Mouse (Mus musculus): ENCODE data around the gene Ddit4. TPM values are rescaled to one million over a fixed set of nuclear protein-coding genes. Genes with fewer than 3 reads are reported as not detected.
A peak's percentile ranks its signal among the peaks of the same experiment; 100 is the strongest.

Gene Ddit4
- polyA plus RNA-seq, 1 experiment: 48.3 TPM

DNA sequence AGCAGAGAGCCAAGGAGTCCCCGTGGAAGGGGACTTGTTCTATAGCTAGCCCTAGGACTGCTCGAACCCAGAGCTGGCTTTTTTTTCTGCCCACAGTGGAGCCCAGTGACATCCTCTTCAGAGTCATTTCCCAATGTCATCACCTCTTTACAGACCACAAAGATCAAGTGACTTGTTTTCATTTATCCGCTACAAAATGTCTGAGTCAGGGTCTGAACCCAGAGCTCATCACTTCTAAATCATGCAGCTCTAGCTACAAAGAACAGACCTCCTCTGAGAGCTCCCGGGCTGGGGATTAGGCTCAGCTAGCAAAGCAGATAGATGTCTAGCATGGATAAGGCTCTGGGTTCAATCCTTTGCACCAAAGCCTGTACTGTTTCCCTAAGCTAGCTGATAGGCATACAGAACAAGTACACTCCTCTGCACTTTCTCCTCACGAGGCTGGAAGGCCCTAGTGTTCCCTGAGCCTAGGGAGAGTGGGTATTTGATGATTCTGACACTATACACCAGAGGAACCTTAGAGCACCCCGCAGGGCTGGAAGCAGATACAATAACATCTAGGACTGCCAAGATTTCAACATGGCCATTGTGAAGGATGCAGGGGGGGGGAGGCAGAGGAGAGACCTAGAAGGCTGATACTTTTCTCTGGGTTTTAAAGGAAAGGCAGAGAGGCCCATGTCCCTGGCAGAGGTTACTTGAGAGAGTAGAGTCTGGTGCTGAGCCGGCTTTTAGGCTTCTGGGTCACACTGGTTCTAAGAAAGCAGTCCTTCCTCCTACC is 4.1 kb downstream of the Ddit4 start:
- H3K4me3 ChIP-seq (replicated peaks; ENCODE audit: insufficient read depth, low read depth, low read length): no peak overlapping the region
- no peaks in the 10 kb centered on the region for H3K27me3 ChIP-seq (ENCODE audit: control insufficient read depth, insufficient read depth, low read length)
- peaks cover 18% of the 10 kb centered on the region for H3K4me1 ChIP-seq (ENCODE audit: control insufficient read depth, insufficient read depth, low read length)
- no peak for DNase-seq
- WGBS: 54% methylated on average over 7 of the region's 7 CpGs
- H3K27ac ChIP-seq (ENCODE audit: insufficient read depth, low read length): no peak overlapping the region
- TF ChIP-seq CTCF (IDR thresholded peaks at IDR 0.05; ENCODE audit: borderline replicate concordance, insufficient read depth, low read depth, low read length) (no peak), POLR2A (IDR thresholded peaks at IDR 0.05; ENCODE audit: borderline replicate concordance, insufficient read depth, low read length) (no peak)

DNA sequence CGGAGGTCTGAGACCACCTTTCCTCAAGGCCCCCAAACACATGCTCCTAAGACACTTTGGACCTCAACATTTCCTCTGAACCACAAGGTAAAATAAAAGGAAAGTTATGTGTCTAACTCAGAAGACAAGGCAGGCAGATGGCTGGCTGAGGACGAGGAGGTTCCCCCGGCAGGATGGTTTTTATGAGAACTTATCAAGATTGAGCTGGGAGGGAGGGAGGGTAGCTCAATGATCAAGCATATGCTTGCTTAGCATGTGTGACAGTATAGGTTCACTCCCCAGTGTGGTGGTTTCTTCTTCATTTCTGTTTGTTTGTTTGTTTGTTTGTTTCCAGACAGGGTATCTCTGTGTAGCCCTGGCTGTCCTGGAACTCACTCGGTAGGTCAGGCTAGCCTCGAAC is 5.3 kb downstream of the Ddit4 start:
- 91% methylated on average over 5 of the region's 5 CpGs for WGBS
- TF ChIP-seq POLR2A (IDR thresholded peaks at IDR 0.05; ENCODE audit: borderline replicate concordance, insufficient read depth, low read length) (no peak), CTCF (IDR thresholded peaks at IDR 0.05; ENCODE audit: borderline replicate concordance, insufficient read depth, low read depth, low read length) (no peak)
- peaks cover 25% of the 10 kb centered on the region for H3K4me1 ChIP-seq (ENCODE audit: control insufficient read depth, insufficient read depth, low read length)
- H3K27me3 ChIP-seq (ENCODE audit: control insufficient read depth, insufficient read depth, low read length): no peaks in the 10 kb centered on the region
- no peak overlapping the region for H3K27ac ChIP-seq (ENCODE audit: insufficient read depth, low read length)
- no peak for DNase-seq
- no peak overlapping the region for H3K4me3 ChIP-seq (replicated peaks; ENCODE audit: insufficient read depth, low read depth, low read length)

DNA sequence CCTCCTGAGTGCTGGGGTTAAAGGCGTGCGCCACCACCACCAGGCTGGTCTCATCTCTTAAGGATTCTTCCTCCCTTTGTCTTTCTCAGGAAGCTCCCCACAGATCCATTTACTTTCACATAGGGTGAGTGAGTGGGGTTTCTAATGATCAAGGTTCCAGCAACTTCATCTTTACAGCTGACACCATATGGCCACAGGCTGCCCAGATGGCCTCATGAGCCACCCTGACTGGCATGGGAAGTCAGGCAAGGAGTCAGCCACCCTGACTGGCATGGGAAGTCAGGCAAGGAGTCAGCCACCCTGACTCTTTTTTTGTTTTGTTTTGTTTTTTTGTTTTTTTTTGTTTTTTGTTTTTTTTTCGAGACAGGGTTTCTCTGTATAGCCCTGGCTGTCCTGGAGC is 6.2 kb downstream of the Ddit4 start:
- 64% methylated on average over 3 of the region's 3 CpGs for WGBS
- H3K27ac ChIP-seq (ENCODE audit: insufficient read depth, low read length): no peak overlapping the region
- H3K27me3 ChIP-seq (ENCODE audit: control insufficient read depth, insufficient read depth, low read length): no peaks in the 10 kb centered on the region
- DNase-seq: peak in 1 of 2 experiments; percentile 66
- H3K4me3 ChIP-seq (replicated peaks; ENCODE audit: insufficient read depth, low read depth, low read length): no peak overlapping the region
- H3K4me1 ChIP-seq (ENCODE audit: control insufficient read depth, insufficient read depth, low read length): peaks cover 25% of the 10 kb centered on the region
- TF ChIP-seq CTCF (IDR thresholded peaks at IDR 0.05; ENCODE audit: borderline replicate concordance, insufficient read depth, low read depth, low read length): no peak
- TF ChIP-seq POLR2A (IDR thresholded peaks at IDR 0.05; ENCODE audit: borderline replicate concordance, insufficient read depth, low read length): no peak

DNA sequence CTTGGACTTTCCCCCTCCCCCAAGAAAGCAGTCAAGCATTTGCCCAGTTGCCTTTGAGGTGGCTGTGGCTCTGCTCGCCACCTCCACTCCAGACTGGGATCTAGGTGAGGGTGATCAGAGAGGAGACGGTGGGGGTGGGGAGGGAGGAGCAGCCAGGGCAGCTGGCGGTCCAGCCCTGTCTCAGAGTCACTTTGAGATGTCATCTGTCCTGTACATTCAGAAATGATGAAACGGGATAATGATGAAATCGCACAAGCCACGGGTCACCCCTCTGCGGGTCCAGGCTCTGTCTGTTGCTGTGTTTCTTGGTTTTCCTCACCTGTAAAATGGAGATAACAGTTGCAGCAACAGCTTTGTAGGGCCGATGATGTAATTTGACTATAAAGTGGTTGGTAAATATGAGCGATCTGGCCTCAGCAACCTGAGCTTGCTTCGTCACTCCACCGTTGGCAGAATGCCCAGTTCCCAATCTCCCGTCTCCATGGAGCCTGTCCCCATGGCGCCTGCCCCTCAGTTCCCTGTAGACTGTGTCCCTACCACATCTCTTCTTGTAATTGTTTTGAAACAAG is 8.1 kb downstream of the Ddit4 start:
- no peaks in the 10 kb centered on the region for H3K27me3 ChIP-seq (ENCODE audit: control insufficient read depth, insufficient read depth, low read length)
- 11% methylated on average over 13 of the region's 13 CpGs for WGBS
- TF ChIP-seq CTCF (IDR thresholded peaks at IDR 0.05; ENCODE audit: borderline replicate concordance, insufficient read depth, low read depth, low read length): no peak
- TF ChIP-seq POLR2A (IDR thresholded peaks at IDR 0.05; ENCODE audit: borderline replicate concordance, insufficient read depth, low read length): no peak
- H3K4me3 ChIP-seq (replicated peaks; ENCODE audit: insufficient read depth, low read depth, low read length): peak overlapping the region; percentile 46
- peak; percentile 71 for DNase-seq
- peaks cover 19% of the 10 kb centered on the region; the same call in 1 of the 2 replicates for H3K4me1 ChIP-seq (ENCODE audit: control insufficient read depth, insufficient read depth, low read length)
- peak overlapping the region; percentile 85 for H3K27ac ChIP-seq (ENCODE audit: insufficient read depth, low read length)

DNA sequence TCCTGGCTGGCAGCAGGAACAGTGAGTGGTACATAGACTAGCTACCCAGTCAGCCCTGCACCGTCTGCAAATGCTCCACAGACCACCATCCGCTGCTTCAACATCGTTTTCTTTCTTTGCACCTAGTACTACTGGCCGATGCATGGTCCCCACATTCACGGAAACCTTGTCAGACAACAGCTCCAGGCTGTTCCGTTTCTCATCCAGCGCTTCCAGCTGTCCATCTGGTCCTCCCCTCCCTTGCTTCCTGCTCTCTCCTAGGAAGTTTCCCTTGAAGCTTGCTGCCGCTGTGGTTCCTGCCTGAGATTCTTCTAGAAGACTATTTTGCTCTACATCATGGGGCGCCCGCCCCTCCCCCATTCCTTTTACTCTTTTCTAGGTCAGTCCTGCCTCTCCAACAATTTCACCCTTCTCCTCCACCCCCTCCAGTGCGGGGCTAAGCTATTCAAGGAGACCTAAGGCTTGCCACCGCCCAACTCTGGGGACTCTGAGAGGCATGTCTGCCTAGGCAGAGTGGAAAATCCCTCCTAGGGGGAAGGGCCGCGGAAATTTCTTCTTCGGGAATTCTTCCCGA is 8.7 kb downstream of the Ddit4 start:
- TF ChIP-seq POLR2A (IDR thresholded peaks at IDR 0.05; ENCODE audit: borderline replicate concordance, insufficient read depth, low read length): no peak
- no peak for TF ChIP-seq CTCF (IDR thresholded peaks at IDR 0.05; ENCODE audit: borderline replicate concordance, insufficient read depth, low read depth, low read length)
- H3K4me1 ChIP-seq (ENCODE audit: control insufficient read depth, insufficient read depth, low read length): peaks cover 19% of the 10 kb centered on the region; the same call in 1 of the 2 replicates
- H3K27ac ChIP-seq (ENCODE audit: insufficient read depth, low read length): peak overlapping the region; percentile 85
- WGBS: under 1% methylated on average over 16 of the region's 16 CpGs
- peak overlapping the region; percentile 46 for H3K4me3 ChIP-seq (replicated peaks; ENCODE audit: insufficient read depth, low read depth, low read length)
- H3K27me3 ChIP-seq (ENCODE audit: control insufficient read depth, insufficient read depth, low read length): no peaks in the 10 kb centered on the region
- peak; percentile 70 to 76 for DNase-seq

DNA sequence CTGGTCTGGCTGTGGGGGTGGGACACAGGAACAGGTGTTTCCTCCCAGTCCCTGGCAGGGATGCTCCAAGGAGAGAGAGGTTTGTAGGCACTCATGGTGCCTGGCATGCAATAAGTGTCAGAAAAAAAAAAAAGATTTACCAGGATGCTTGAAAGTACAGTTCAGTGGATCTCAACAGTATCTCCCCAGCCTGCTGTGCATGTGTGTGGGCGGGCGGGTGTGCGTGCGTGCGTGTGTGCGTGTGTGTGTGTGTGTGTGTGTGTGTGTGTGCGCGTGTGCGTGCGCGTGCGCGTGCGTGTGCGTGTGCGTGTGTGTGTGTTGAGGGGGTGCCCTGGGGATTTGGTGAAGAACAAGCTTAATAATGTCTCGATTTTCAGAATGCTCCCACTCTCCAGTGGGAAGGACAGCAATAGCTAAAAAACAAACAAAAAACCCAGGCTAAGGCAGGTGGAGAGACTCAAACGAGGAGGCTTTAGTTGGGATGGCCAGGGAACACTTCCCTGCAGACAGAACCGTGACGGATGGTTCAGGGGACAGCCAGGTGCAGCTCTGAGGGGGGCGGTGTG is 9.3 kb downstream of the Ddit4 start:
- Histone ChIP-seq H3K27me3 (ENCODE audit: control insufficient read depth, insufficient read depth, low read length) (no peaks in the 10 kb centered on the region), H3K4me1 (ENCODE audit: control insufficient read depth, insufficient read depth, low read length) (peaks cover 19% of the 10 kb centered on the region; the same call in 1 of the 2 replicates), H3K27ac (ENCODE audit: insufficient read depth, low read length) (peak overlapping the region; percentile 85), H3K4me3 (replicated peaks; ENCODE audit: insufficient read depth, low read depth, low read length) (peak overlapping the region; percentile 46)
- 22% methylated on average over 21 of the region's 21 CpGs for WGBS
- peak; percentile 39; the same call in 1 of the 2 replicates for TF ChIP-seq POLR2A (IDR thresholded peaks at IDR 0.05; ENCODE audit: borderline replicate concordance, insufficient read depth, low read length)
- no peak for TF ChIP-seq CTCF (IDR thresholded peaks at IDR 0.05; ENCODE audit: borderline replicate concordance, insufficient read depth, low read depth, low read length)
- peak; percentile 62 to 74 for DNase-seq

DNA sequence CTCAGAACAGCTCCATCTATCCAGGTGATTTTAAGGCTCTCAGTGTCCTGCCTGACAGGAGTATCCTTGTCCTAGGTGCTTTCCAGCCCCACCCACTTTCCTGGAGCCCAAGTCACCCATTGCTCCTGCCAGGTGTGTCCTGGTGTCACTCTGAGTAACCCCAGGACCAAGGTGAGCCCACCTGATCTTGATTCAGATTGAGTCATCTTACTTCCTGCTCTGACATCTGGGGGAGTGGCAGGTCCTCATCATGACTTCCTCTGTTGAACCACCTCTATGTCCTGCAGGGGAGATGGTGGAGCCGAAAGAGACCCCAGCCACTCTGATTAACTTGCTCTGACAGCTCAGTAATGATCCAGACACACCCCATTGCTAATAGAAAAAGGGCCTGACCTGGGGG is 12.6 kb downstream of the Ddit4 start:
- Histone ChIP-seq H3K27me3 (ENCODE audit: control insufficient read depth, insufficient read depth, low read length) (no peaks in the 10 kb centered on the region), H3K4me3 (replicated peaks; ENCODE audit: insufficient read depth, low read depth, low read length) (no peak overlapping the region), H3K4me1 (ENCODE audit: control insufficient read depth, insufficient read depth, low read length) (peaks cover 17% of the 10 kb centered on the region; the same call in 1 of the 2 replicates), H3K27ac (ENCODE audit: insufficient read depth, low read length) (no peak overlapping the region)
- WGBS: 78% methylated on average over 1 of the region's 1 CpGs
- TF ChIP-seq POLR2A (IDR thresholded peaks at IDR 0.05; ENCODE audit: borderline replicate concordance, insufficient read depth, low read length) (no peak), CTCF (IDR thresholded peaks at IDR 0.05; ENCODE audit: borderline replicate concordance, insufficient read depth, low read depth, low read length) (no peak)
- DNase-seq: no peak
